Mouse (Mus musculus) myocyte (in vitro differentiated cells): ENCODE data around the gene Fdx1. TPM values are rescaled to one million over a fixed set of nuclear protein-coding genes. Genes with fewer than 3 reads are reported as not detected.

ENCODE experiments used
- H3K27me3 ChIP-seq: one replicate; pipeline ENCODE4 v1.6.1; 2011; ENCODE audit not compliant: control insufficient read depth, insufficient read depth, insufficient read length
- H3K36me3 ChIP-seq: one replicate; pipeline ENCODE4 v1.6.1; 2011; ENCODE audit not compliant: control insufficient read depth, insufficient read depth
- H3K4me2 ChIP-seq: one replicate; pipeline ENCODE4 v1.6.1; 2011; ENCODE audit warnings: low read depth, control low read depth
- H3K4me3 ChIP-seq: one replicate; pipeline ENCODE4 v1.5.1; 2011; ENCODE audit warnings: mild to moderate bottlenecking, control low read depth, moderate library complexity
- H3K79me2 ChIP-seq: one replicate; pipeline ENCODE4 v1.6.1; 2011; ENCODE audit not compliant: control insufficient read depth, insufficient read depth
- H3ac ChIP-seq: one replicate; pipeline ENCODE4 v1.6.1; 2011; ENCODE audit not compliant: control insufficient read depth, insufficient read length
- CEBPB ChIP-seq: IDR thresholded peaks from 2 replicates; pipeline ENCODE4 v1.6.1; 2011; ENCODE audit warnings: mild to moderate bottlenecking, moderate library complexity; ENCODE audit not compliant: poor library complexity, insufficient read depth, severe bottlenecking
- E2F4 ChIP-seq: IDR thresholded peaks from one replicate; pipeline ENCODE4 v1.6.1; 2011; ENCODE audit warnings: mild to moderate bottlenecking, control low read depth, moderate library complexity; ENCODE audit not compliant: insufficient read depth
- MAX ChIP-seq: IDR thresholded peaks from one replicate; pipeline ENCODE4 v1.6.1; 2011; ENCODE audit warnings: low read depth, mild to moderate bottlenecking, control low read depth
- MYOD1 ChIP-seq, 3 experiments: IDR thresholded peaks; one replicate each; pipeline ENCODE4 v1.6.1; 2011; ENCODE audit warnings: control low read depth in 2 of 3, low read depth in 2 of 3, mild to moderate bottlenecking in 2 of 3, moderate library complexity in 1 of 3; ENCODE audit not compliant: insufficient read length in 2 of 3, control insufficient read depth in 1 of 3
- MYOG ChIP-seq, 3 experiments: IDR thresholded peaks; one replicate each; pipeline ENCODE4 v1.6.1; 2011; ENCODE audit warnings: control low read depth in 2 of 3, low read depth in 2 of 3, mild to moderate bottlenecking in 2 of 3; ENCODE audit not compliant: insufficient read length in 2 of 3, control insufficient read depth in 1 of 3, insufficient read depth in 1 of 3
- POLR2A ChIP-seq: IDR thresholded peaks from one replicate; pipeline ENCODE4 v1.6.1; 2011; ENCODE audit warnings: low read depth, mild to moderate bottlenecking, control low read depth, moderate library complexity; ENCODE audit not compliant: insufficient read length
- POLR2AphosphoS2 ChIP-seq: IDR thresholded peaks from one replicate; pipeline ENCODE4 v1.6.1; 2011; ENCODE audit warnings: low read depth, control low read depth; ENCODE audit not compliant: insufficient read length
- REST ChIP-seq: IDR thresholded peaks from one replicate; pipeline ENCODE4 v1.6.1; 2011; ENCODE audit warnings: mild to moderate bottlenecking, control low read depth, moderate library complexity; ENCODE audit not compliant: insufficient read depth, insufficient read length
- SRF ChIP-seq: IDR thresholded peaks from one replicate; pipeline ENCODE4 v1.6.1; 2011; ENCODE audit warnings: low read depth; ENCODE audit not compliant: control insufficient read depth, insufficient read length
- TCF12 ChIP-seq: IDR thresholded peaks from one replicate; pipeline ENCODE4 v1.6.1; 2011; ENCODE audit warnings: mild to moderate bottlenecking, control low read depth; ENCODE audit not compliant: poor library complexity, insufficient read depth, severe bottlenecking
- TCF3 ChIP-seq: IDR thresholded peaks from one replicate; pipeline ENCODE4 v1.6.1; 2011; ENCODE audit warnings: low read depth, control low read depth; ENCODE audit not compliant: insufficient read length
- USF1 ChIP-seq: IDR thresholded peaks from one replicate; pipeline ENCODE4 v1.6.1; 2011; ENCODE audit warnings: low read depth, mild to moderate bottlenecking, control low read depth, moderate library complexity
- polyA plus RNA-seq: library from polyadenylated mRNA; unstranded; fragments of >200 nt; fragmentation: generic; extraction: Trizol; gene quantifications from one replicate; pipeline ENCODE4 v1.2.1, GENCODE M21; 2012; ENCODE audit warnings: missing spikeins

Gene Fdx1
- polyA plus RNA-seq, 1 experiment, result 16.0 TPM

DNA sequence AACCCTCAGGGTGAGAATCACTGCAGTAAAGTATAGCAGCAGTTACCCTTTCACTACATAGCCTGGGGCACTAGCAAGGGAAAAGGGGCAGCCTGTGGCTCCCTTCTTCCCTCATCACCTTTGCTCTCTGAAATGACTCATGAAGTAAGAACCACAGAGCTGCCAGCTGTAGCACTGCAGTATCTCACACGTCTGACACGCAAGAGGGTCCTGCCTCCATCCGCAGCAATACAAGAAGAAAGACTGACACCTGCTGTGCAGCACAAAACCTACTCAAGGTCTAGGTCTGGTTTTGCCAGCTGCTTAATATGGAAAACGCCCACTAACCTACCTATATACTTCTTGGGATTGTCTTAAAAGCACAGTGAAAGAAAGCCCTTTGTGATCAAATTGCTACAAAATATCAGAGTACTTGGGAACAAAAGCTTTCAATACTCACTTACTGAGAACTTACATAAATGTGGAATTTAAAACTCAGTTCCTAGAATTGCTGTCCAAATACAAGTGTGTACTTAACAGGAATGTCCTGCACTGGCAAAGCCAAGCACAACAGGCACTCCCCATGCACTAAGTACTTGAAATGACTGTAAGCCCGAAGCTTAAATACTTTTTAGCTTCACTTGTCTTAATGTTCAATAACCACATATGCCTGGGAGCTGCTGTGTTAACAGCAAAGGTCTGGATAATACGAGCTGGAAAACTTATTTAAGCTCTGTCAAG lies 2.0 kb downstream of the Fdx1 start:
- Histone ChIP-seq H3K4me2 (peak overlapping the region; percentile 9), H3K27me3 (no peaks in the 10 kb centered on the region), H3K4me3 (no peak overlapping the region), H3K79me2 (no peaks in the 10 kb centered on the region), H3K36me3 (no peaks in the 10 kb centered on the region), H3ac (no peak overlapping the region)
- TF ChIP-seq E2F4 (no peak), REST (no peak), POLR2A (no peak), MAX (no peak), TCF3 (no peak), MYOD1 (IDR thresholded peaks at IDR 0.05; ENCODE audit: control insufficient read depth in 1 of 3, insufficient read length in 2 of 3, low read depth in 2 of 3) (no peak), MYOG (IDR thresholded peaks at IDR 0.05; ENCODE audit: control insufficient read depth in 1 of 3, insufficient read depth in 1 of 3, insufficient read length in 2 of 3, low read depth in 2 of 3) (no peak), TCF12 (no peak), POLR2AphosphoS2 (no peak), USF1 (no peak)

DNA sequence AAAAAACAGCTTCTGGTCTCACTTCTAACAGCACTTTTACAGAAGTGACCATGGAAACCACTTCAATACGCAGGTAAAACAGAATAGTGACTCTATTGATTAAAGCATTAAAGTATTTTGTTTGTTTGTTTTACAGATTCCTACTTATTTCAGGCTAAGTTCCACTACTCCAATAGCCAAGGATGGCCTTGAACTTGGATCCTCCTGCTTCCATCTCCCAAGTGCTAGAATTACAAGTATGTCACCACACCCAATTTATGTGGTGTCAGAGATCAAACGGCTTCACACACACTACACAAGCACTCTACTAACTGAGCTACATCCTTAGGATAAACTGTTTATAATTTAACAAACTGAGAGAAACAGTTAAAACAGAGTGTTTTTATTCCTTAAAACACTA lies 3.0 kb downstream of the Fdx1 start:
- Histone ChIP-seq H3K36me3 (no peaks in the 10 kb centered on the region), H3K27me3 (no peaks in the 10 kb centered on the region), H3ac (no peak overlapping the region), H3K4me3 (no peak overlapping the region), H3K79me2 (no peaks in the 10 kb centered on the region), H3K4me2 (no peak overlapping the region)
- TF ChIP-seq REST, result no peak
- no peak for TF ChIP-seq TCF3
- TF ChIP-seq POLR2A, result no peak
- TF ChIP-seq USF1, result no peak
- TF ChIP-seq E2F4, result no peak

DNA sequence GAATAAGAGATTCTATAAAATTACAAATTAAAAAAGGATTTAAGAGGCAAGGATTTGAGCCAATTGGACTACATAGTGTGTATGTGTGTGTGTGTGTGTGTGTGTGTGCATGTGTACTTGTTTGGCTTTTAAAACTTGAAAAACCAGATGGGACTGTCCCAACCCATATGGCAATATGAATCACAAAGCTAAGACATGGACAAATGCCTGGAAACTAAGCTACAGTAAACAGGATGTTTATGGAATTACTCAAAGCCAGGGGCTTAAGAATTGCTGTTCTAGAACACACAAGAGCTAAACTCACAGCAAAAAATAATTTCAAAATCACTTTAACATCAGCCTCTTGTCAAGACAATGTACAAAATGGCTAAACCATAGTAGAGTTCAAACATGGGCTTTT lies 4.4 kb downstream of the Fdx1 start:
- no peak for TF ChIP-seq E2F4
- no peak for TF ChIP-seq TCF12
- no peak for TF ChIP-seq REST
- no peak for TF ChIP-seq SRF
- no peak for TF ChIP-seq POLR2A
- no peak overlapping the region for H3K4me3 ChIP-seq
- no peaks in the 10 kb centered on the region for H3K79me2 ChIP-seq
- no peaks in the 10 kb centered on the region for H3K27me3 ChIP-seq
- H3ac ChIP-seq, result no peak overlapping the region
- no peaks in the 10 kb centered on the region for H3K36me3 ChIP-seq
- no peak overlapping the region for H3K4me2 ChIP-seq

DNA sequence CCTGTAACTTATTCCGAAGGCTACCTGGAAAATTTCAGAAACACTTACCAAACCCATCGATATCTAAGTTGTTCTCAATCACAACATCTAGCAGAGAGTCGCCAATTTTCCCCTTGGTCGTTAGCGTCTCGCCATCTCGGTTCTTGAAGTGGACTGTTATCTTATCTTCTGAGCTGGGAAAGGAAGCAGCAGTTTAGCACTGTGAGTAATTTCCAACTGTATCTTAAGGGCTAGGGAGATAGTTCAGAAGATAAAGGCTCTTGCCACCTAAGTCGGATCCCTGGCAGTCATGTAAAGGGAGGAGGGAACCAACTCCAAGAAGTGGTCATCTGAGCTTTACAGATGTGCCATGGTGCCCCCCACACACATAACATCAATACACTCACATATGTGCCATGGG lies 6.3 kb downstream of the Fdx1 start:
- Histone ChIP-seq H3K36me3 (peaks cover 4% of the 10 kb centered on the region), H3K27me3 (no peaks in the 10 kb centered on the region), H3K79me2 (no peaks in the 10 kb centered on the region), H3K4me3 (no peak overlapping the region), H3K4me2 (no peak overlapping the region), H3ac (no peak overlapping the region)
- TF ChIP-seq POLR2A (no peak), TCF12 (no peak), SRF (no peak), E2F4 (no peak), REST (no peak)

DNA sequence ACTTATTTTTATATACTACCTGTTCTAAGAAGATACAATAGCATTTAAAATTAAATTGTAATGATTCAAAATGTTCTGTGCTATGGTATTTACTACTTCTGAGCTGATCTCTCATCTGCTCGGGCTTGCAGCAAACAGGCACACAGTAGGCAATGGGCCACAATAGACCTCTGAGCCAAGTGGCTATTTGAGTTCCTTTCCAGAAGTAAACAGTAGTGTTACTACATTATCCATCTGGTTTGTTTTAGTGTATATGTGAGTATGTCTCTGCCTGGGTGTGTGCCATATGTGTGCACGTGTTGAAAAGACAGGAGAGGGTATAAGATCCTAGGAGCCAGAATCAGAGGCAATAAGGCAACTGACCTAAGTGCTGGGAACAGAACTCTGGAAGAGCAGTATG lies 6.9 kb downstream of the Fdx1 start:
- H3K27me3 ChIP-seq, result no peaks in the 10 kb centered on the region
- no peak overlapping the region for H3K4me2 ChIP-seq
- H3K79me2 ChIP-seq, result no peaks in the 10 kb centered on the region
- peaks cover 4% of the 10 kb centered on the region for H3K36me3 ChIP-seq
- no peak overlapping the region for H3ac ChIP-seq
- no peak overlapping the region for H3K4me3 ChIP-seq
- TF ChIP-seq E2F4 (no peak), MYOD1 (IDR thresholded peaks at IDR 0.05; ENCODE audit: control insufficient read depth in 1 of 3, insufficient read length in 2 of 3, low read depth in 2 of 3) (no peak), CEBPB (no peak), MAX (no peak), POLR2A (no peak), POLR2AphosphoS2 (no peak), TCF12 (no peak), REST (no peak), MYOG (IDR thresholded peaks at IDR 0.05; ENCODE audit: control insufficient read depth in 1 of 3, insufficient read depth in 1 of 3, insufficient read length in 2 of 3, low read depth in 2 of 3) (no peak), SRF (no peak), TCF3 (no peak), USF1 (no peak)
